Comparison of ENCODE assay signal across 13 mouse cellular contexts in the genomic region with DNA sequence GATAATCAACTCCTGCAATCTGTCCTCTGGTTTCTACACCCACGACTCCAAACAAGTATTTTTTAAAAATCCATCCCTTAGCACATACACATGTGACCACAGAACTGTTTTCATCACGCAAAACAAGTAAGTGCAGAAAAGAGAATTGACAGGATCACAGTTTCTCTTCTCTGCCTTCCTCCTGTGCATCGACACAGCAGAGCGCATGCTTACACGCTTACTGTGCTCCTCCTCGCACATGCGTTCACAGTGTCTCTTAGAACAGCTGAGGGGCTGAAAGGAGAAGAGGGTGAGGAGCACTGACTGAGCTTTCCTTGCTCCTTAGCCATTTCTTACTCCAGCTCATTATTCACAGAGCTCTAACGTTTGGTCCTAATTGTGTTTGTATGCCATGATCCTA. TPM values are rescaled to one million over a fixed set of nuclear protein-coding genes. Genes with fewer than 3 reads are reported as not detected.
DNase-seq lines count a peak whose midpoint lies in the region; ATAC-seq lines count a peak whose summit lies in the region.
"Had no signal": no experiment of that assay in that cellular context is flagged by ENCODE, and none has a peak within 500 bp of the region (broad histone marks: within the 10 kb centered on the region; RNA-seq: fewer than 3 reads in every experiment).

No protein-coding gene starts in this region.

- no peaks in the 10 kb centered on the region for H3K36me3 ChIP-seq in heart, embryonic 15.5 days
- H3K36me3 ChIP-seq in splenic B cell, adult 2 months (ENCODE audit: control insufficient read depth, insufficient read depth, low read length, poor library complexity, severe bottlenecking): no peaks in the 10 kb centered on the region
- H3K36me3 ChIP-seq: midbrain, embryonic 13.5 days had no signal

- DNase-seq in heart, postnatal 10 days: no peak
- peak; percentile 31 to 32 for DNase-seq in B cell, adult 2 months
- peak; percentile 46 for DNase-seq in splenic B cell, adult 2 months (ENCODE audit: low read depth, low spot score)
- DNase-seq in urinary bladder, postnatal 14 days (ENCODE audit: low spot score): no peak
- DNase-seq in cerebellum, adult 8-10 months: no peak
- DNase-seq: adrenal gland, postnatal 10 days; gastrocnemius, postnatal 10 days; kidney, adult 18-20 months; lung, embryonic 14.5 days had no signal

- no peak overlapping the region for H3K4me2 ChIP-seq in heart, embryonic 15.5 days
- H3K4me2 ChIP-seq: lung, embryonic 14.5 days; midbrain, embryonic 13.5 days had no signal

- H3K9ac ChIP-seq in heart, embryonic 15.5 days: no peak overlapping the region
- H3K9ac ChIP-seq: lung, embryonic 14.5 days; midbrain, embryonic 13.5 days had no signal

- peaks cover 19% of the 10 kb centered on the region for H3K4me1 ChIP-seq in heart, embryonic 15.5 days (replicated peaks)

- WGBS in heart, embryonic 15.5 days: 79% methylated on average over 8 of the region's 8 CpGs

- ATAC-seq in heart, embryonic 15.5 days (replicated peaks; ENCODE audit: insufficient number of reproducible peaks, insufficient read depth, low FRiP score, low read depth): no peak
- ATAC-seq in granulocyte monocyte progenitor cell, adult 5-6 weeks (replicated peaks; ENCODE audit: poor library complexity, severe bottlenecking): peak; percentile 63
- ATAC-seq: forebrain, embryonic 14.5 days; midbrain, embryonic 13.5 days had no signal

- no peak overlapping the region for H3K4me3 ChIP-seq in heart, embryonic 15.5 days
- H3K4me3 ChIP-seq: midbrain, embryonic 13.5 days had no signal

- no peaks in the 10 kb centered on the region for H3K9me3 ChIP-seq in heart, embryonic 15.5 days (replicated peaks)
- H3K9me3 ChIP-seq: midbrain, embryonic 13.5 days had no signal

- peak overlapping the region; percentile 6; the same call in 1 of the 2 replicates for H3K27ac ChIP-seq in heart, embryonic 15.5 days
- H3K27ac ChIP-seq: midbrain, embryonic 13.5 days had no signal

- intact Hi-C loops in heart, postnatal 10 days (cut with DNase I): no loop called here

- H3K27me3 ChIP-seq in heart, embryonic 15.5 days: no peaks in the 10 kb centered on the region
- H3K27me3 ChIP-seq in splenic B cell, adult 2 months (ENCODE audit: control insufficient read depth, insufficient read depth, low read length, poor library complexity, severe bottlenecking): no peaks in the 10 kb centered on the region
- H3K27me3 ChIP-seq: midbrain, embryonic 13.5 days had no signal

RNA-seq across cellular contexts. Expression of gene Prkacb, which starts 33.9 kb away (rescaled TPM):
- 46.8 and 52.7 TPM in 2 replicates for polyA plus RNA-seq in heart, embryonic 15.5 days (2015; fragmentation: Nextera tagmentation; extraction: Ambion mirVana)
- total RNA-seq in heart, postnatal 10 days (2021): 10 to 100 TPM; 92.4 to 99.7 TPM
- 59.3 and 64.8 TPM in 2 replicates for total RNA-seq in granulocyte monocyte progenitor cell, adult 5-6 weeks (2014; fragmentation: Nextera tagmentation)
- total RNA-seq in granulocyte monocyte progenitor cell, adult 5-6 weeks (2017): 78.1 and 85.3 TPM in 2 replicates

Comparison
In these comparisons a context has a peak if more than half of its experiments do, and no peak if none do; other contexts are left out.
1. DNase-seq: peak in B cell, adult 2 months (2 of 2) and splenic B cell, adult 2 months (single experiment); none in heart, postnatal 10 days (0 of 2), urinary bladder, postnatal 14 days (single experiment) and cerebellum, adult 8-10 months (single experiment).